Mouse (Mus musculus) kidney, embryonic 16.5 days (tissue): ENCODE measurements at regions not wholly inside any gene's neighbourhood (a gene's known extent, or its start where the extent isn't known, plus 50 kb on each side); places are given as distances from the start of the nearest gene placed in this dataset.

ENCODE experiments used
- ATAC-seq: fragments of 200-750 bp; cut with Nextera tagmentation; 2 replicates; pipeline ENCODE4 v1.8.0; 2017; ENCODE audit warnings: moderate TSS enrichment; ENCODE audit not compliant: low FRiP score, low TSS enrichment
- H3K27ac ChIP-seq: fragments of 300-500 bp; sonication (generic); 2 replicates; pipeline ENCODE4 v1.5.1; 2014; ENCODE audit warnings: low read length
- H3K27me3 ChIP-seq: fragments of 300-500 bp; sonication (generic); 2 replicates; pipeline ENCODE4 v1.6.1; 2014; ENCODE audit warnings: low read length, control low read depth, mixed read lengths; ENCODE audit not compliant: insufficient read depth
- H3K36me3 ChIP-seq: fragments of 300-500 bp; sonication (generic); 2 replicates; pipeline ENCODE4 v1.6.1; 2014; ENCODE audit warnings: low read length, control low read depth, mixed read lengths; ENCODE audit not compliant: insufficient read depth
- H3K4me1 ChIP-seq: fragments of 300-500 bp; sonication (generic); 2 replicates; pipeline ENCODE4 v1.6.1; 2014; ENCODE audit warnings: low read length, control low read depth, mixed read lengths; ENCODE audit not compliant: insufficient read depth
- H3K4me2 ChIP-seq: fragments of 300-500 bp; sonication (generic); replicated peaks from 2 replicates; pipeline ENCODE4 v1.6.1; 2014; ENCODE audit warnings: low read depth, low read length
- H3K4me3 ChIP-seq: fragments of 300-500 bp; sonication (generic); 2 replicates; pipeline ENCODE4 v1.5.1; 2014; ENCODE audit warnings: mild to moderate bottlenecking, low read length
- H3K9ac ChIP-seq: fragments of 300-500 bp; sonication (generic); replicated peaks from 2 replicates; pipeline ENCODE4 v1.6.1; 2014; ENCODE audit warnings: low read length
- H3K9me3 ChIP-seq: fragments of 300-500 bp; sonication (generic); 2 replicates; pipeline ENCODE4 v1.6.1; 2016; ENCODE audit warnings: low read length, control low read depth
- WGBS: fragments of 180-500 bp; shearing (Covaris S2); extraction: QIAGEN DNeasy Blood & Tissue Kit; methylation state at CpG from one replicate; pipeline ENCODE4 v1.1.7; 2014; 5-methylcytosine and 5-hydroxymethylcytosine counted together

GRCm38 (mm10) chr9:33001165-33001949, 365.3 kb downstream of the Ets1 start:
- WGBS, result 49% methylated on average over 9 of the region's 9 CpGs
- H3K9me3 ChIP-seq, result peaks cover 6% of the 10 kb centered on the region; the same call in 1 of the 2 replicates
- no peak overlapping the region for H3K4me2 ChIP-seq
- ATAC-seq, result no peak
- no peaks in the 10 kb centered on the region for H3K36me3 ChIP-seq
- no peaks in the 10 kb centered on the region for H3K27me3 ChIP-seq
- H3K4me1 ChIP-seq, result peaks cover 6% of the 10 kb centered on the region; the same call in 1 of the 2 replicates
- no peak overlapping the region for H3K4me3 ChIP-seq
- no peak overlapping the region for H3K9ac ChIP-seq
- no peak overlapping the region for H3K27ac ChIP-seq

DNA sequence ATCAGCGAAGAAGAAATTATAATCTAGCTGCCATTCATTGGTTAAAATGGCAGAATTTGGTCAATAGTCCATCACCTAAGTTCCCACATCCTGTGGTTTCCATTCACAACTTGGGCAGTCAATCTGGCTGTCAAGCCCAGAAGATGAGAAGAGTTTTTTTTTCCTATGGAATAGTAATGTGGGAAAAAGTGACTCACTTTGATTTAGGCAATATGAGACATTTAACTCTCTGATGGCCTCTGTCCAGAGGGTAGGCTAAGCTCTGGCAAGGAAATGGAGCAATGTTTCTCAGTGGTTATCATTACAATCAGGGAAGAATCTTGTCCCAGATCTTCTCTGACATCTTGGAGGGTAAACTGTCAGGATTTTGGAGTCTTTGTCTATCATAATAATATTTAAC, 367.9 kb downstream of the Ets1 start:
- H3K9ac ChIP-seq, result no peak overlapping the region
- 90% methylated on average over 1 of the region's 1 CpGs for WGBS
- H3K4me2 ChIP-seq, result no peak overlapping the region
- H3K27ac ChIP-seq, result no peak overlapping the region
- H3K4me3 ChIP-seq, result no peak overlapping the region
- no peaks in the 10 kb centered on the region for H3K36me3 ChIP-seq
- no peaks in the 10 kb centered on the region for H3K27me3 ChIP-seq
- H3K4me1 ChIP-seq, result peaks cover 6% of the 10 kb centered on the region; the same call in 1 of the 2 replicates
- no peak for ATAC-seq
- no peaks in the 10 kb centered on the region for H3K9me3 ChIP-seq

- Histone ChIP-seq H3K36me3 (no peaks in the 10 kb centered on the region), H3K4me2 (no peak overlapping the region), H3K9me3 (no peaks in the 10 kb centered on the region), H3K27me3 (no peaks in the 10 kb centered on the region), H3K9ac (no peak overlapping the region), H3K4me3 (no peak overlapping the region), H3K27ac (no peak overlapping the region), H3K4me1 (peaks cover 6% of the 10 kb centered on the region; the same call in 1 of the 2 replicates)
- 92% methylated on average over 3 of the region's 3 CpGs for WGBS
- ATAC-seq, result no peak
Observed at GRCm38 (mm10) chr9:33004536-33004935, 368.5 kb downstream of the Ets1 start.

DNA sequence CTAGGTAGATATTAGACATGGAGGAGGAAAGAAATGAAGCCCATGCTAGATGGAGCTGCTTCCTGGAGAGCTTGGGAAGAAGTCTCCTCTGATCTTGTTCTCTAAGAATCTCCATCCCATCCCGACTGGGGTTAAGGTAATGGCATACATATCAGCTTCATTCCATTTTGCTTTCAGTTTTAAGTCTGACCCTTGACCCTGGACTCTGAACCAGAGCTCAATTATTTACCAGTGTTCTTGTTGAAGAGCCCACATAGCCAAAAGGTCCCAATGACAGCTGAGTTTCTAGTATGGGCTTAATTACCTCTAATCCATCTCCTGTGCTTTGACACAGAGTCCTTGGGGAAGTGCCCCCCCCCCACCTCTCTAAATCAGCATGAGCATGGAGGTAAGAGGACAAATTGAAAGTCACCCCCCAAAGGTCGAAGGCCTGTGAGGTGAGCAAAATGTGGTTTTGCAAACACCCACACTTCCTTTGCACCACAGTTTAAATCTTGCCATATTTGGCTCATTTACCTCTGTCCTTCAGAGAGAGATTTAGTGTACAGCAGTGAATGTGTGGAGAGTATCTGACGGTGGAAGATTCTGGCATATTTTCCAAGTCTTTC, 371.5 kb downstream of the Ets1 start:
- no peak overlapping the region for H3K4me3 ChIP-seq
- H3K27me3 ChIP-seq, result no peaks in the 10 kb centered on the region
- H3K9ac ChIP-seq, result no peak overlapping the region
- WGBS, result 51% methylated on average over 3 of the region's 3 CpGs
- no peak for ATAC-seq
- H3K4me2 ChIP-seq, result no peak overlapping the region
- H3K36me3 ChIP-seq, result no peaks in the 10 kb centered on the region
- H3K9me3 ChIP-seq, result no peaks in the 10 kb centered on the region
- no peaks in the 10 kb centered on the region for H3K4me1 ChIP-seq
- H3K27ac ChIP-seq, result no peak overlapping the region

- Histone ChIP-seq H3K27ac (no peak overlapping the region), H3K4me2 (no peak overlapping the region), H3K9me3 (no peaks in the 10 kb centered on the region), H3K4me1 (no peaks in the 10 kb centered on the region), H3K9ac (no peak overlapping the region), H3K4me3 (no peak overlapping the region), H3K36me3 (no peaks in the 10 kb centered on the region), H3K27me3 (no peaks in the 10 kb centered on the region)
- no peak for ATAC-seq
Observed at GRCm38 (mm10) chr9:33011241-33011640, 375.2 kb downstream of the Ets1 start.

DNA sequence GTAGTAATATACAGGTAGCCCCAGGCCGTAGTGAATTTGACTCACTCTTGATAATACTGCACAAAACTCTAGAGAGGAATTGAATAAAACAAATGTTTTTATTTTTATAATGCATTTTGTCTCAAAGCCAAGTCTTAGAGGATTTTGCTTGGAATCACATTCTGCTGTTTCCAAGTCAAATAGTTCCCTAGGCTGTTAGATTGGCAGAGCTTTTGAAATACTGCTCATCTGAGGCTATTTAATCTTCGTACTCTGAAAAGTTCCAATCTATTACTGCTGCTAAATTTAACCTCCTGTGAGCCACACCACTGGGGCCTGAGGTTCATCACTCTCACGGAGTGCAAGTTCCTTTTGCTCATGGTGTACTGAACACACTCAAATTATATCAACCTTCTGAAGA, 399.4 kb downstream of the Ets1 start:
- Histone ChIP-seq H3K9ac (no peak overlapping the region), H3K4me2 (no peak overlapping the region), H3K4me3 (no peak overlapping the region), H3K4me1 (no peaks in the 10 kb centered on the region), H3K9me3 (no peaks in the 10 kb centered on the region), H3K36me3 (no peaks in the 10 kb centered on the region), H3K27ac (no peak overlapping the region), H3K27me3 (no peaks in the 10 kb centered on the region)
- no peak for ATAC-seq
- WGBS, result 64% methylated on average over 3 of the region's 3 CpGs

DNA sequence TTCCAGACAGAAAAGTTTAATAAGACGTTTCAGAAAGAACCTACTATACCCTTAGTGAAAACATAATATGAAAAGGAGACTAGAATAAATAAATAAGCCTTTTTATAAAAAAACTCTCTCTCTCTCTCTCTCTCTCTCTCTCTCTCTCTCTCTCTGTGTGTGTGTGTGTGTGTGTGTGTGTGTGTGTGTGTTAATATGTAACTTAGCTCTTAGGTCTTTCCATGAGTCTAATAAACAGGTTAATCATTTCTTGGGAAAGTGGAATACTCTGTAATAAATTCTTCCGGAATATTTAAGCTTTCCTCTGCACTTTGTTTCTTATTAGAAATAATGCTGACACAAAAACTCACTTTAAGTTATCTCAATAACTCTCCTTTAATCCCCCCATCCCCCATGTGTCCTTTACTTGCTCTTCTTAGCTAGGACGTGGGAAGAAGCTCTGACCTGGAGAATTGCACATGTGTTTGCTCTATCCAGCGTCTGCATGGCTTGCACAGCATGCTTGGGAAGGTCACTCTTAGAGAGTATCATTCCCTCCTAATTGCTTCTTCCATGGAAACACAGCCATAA, 403.3 kb downstream of the Ets1 start:
- H3K27me3 ChIP-seq, result no peaks in the 10 kb centered on the region
- H3K9me3 ChIP-seq, result no peaks in the 10 kb centered on the region
- WGBS, result 49% methylated on average over 4 of the region's 4 CpGs
- H3K27ac ChIP-seq, result peak overlapping the region; percentile 71
- no peak overlapping the region for H3K4me3 ChIP-seq
- no peak overlapping the region for H3K9ac ChIP-seq
- no peak for ATAC-seq
- no peaks in the 10 kb centered on the region for H3K4me1 ChIP-seq
- H3K36me3 ChIP-seq, result no peaks in the 10 kb centered on the region
- no peak overlapping the region for H3K4me2 ChIP-seq

DNA sequence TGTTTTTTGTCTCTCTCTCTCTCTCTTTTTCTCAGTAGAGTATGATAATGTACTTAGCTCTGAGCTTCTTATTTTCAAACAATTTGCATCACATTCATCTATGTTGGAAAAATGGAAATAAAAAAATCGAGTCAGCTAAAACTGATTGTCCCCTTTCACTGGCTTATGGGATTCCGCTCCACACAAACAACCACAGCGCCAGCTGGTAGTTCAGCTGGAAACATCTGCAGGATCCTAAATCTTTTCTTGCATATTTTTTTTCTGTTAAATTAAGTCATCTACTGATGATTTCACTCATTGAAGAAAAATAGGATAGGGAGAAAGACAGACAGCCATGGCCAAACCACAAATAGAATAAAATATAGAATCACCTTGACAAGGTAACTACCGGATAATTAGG, 414.8 kb downstream of the Ets1 start:
- no peak overlapping the region for H3K9ac ChIP-seq
- no peaks in the 10 kb centered on the region for H3K9me3 ChIP-seq
- ATAC-seq, result no peak
- H3K4me3 ChIP-seq, result no peak overlapping the region
- H3K36me3 ChIP-seq, result no peaks in the 10 kb centered on the region
- 80% methylated on average over 4 of the region's 4 CpGs for WGBS
- H3K27ac ChIP-seq, result no peak overlapping the region
- no peak overlapping the region for H3K4me2 ChIP-seq
- no peaks in the 10 kb centered on the region for H3K4me1 ChIP-seq
- no peaks in the 10 kb centered on the region for H3K27me3 ChIP-seq

DNA sequence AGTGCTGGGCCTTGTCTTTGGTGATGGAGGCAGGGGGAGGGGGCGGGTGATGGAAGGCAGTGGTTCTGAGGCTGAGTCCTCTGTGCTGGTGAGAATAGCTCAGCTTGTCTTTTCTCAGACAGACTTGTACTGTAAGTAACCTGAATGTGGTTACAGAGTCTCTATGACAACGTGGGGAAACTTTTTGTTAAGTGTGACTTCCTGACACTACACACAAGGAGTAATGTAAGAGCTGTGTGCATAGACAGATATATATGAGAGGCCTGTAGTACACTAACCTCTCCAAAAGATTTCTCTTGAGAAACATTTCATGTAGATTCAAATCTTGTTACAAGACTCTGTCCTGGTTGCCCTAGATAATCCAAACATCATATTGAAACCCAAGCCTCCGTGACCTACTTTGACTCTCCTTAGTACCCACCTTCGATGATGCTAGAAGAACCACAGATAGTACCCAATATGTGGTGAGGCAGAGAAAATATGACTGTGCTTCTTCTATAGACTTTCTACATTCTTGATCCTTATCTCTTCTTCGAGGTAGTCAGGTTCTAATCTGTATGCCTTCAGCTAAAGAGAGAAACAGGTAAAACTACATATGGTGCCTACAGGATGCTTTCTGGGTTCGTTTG, 424.7 kb downstream of the Ets1 start:
- no peaks in the 10 kb centered on the region for H3K4me1 ChIP-seq
- H3K27me3 ChIP-seq, result no peaks in the 10 kb centered on the region
- H3K4me2 ChIP-seq, result no peak overlapping the region
- WGBS, result 81% methylated on average over 6 of the region's 6 CpGs
- H3K36me3 ChIP-seq, result no peaks in the 10 kb centered on the region
- H3K9ac ChIP-seq, result no peak overlapping the region
- no peaks in the 10 kb centered on the region for H3K9me3 ChIP-seq
- no peak overlapping the region for H3K27ac ChIP-seq
- no peak for ATAC-seq
- H3K4me3 ChIP-seq, result no peak overlapping the region

DNA sequence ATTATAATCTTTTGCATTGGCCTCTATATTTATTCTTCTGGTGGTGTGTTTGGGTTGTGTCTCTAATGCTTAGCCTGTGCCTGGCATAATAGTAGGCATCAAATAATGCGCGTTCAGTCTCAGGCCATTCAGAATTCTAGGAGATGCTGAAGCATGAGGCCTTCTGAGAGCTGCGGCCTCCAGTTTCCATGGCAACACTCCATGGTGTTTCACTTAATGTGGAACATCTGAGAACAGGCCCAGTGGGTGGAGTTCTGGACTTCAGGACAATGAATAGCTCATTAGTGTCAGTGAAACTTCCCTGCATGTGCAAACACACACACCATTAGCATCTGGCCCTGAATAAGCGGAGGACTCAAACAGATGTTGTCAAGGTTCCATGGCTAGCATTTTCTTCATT, 426.5 kb downstream of the Ets1 start:
- WGBS, result 85% methylated on average over 4 of the region's 4 CpGs
- no peak overlapping the region for H3K4me3 ChIP-seq
- no peak for ATAC-seq
- no peak overlapping the region for H3K27ac ChIP-seq
- no peak overlapping the region for H3K4me2 ChIP-seq
- H3K4me1 ChIP-seq, result no peaks in the 10 kb centered on the region
- no peaks in the 10 kb centered on the region for H3K9me3 ChIP-seq
- no peak overlapping the region for H3K9ac ChIP-seq
- no peaks in the 10 kb centered on the region for H3K36me3 ChIP-seq
- H3K27me3 ChIP-seq, result no peaks in the 10 kb centered on the region
